7 mouse cellular contexts compared by ENCODE assay signal in genomic region chr11:88718766-88719595, GRCm38 (mm10). TPM values are rescaled to one million over a fixed set of nuclear protein-coding genes. Genes with fewer than 3 reads are reported as not detected.
DNase-seq lines count a peak whose midpoint lies in the region; ATAC-seq and TF ChIP-seq lines count a peak whose summit lies in the region.

No protein-coding gene starts in this region.

- 3% methylated on average over 38 of the region's 38 CpGs for WGBS in heart, embryonic 12.5 days
- 4% methylated on average over 38 of the region's 38 CpGs for WGBS in neural tube, embryonic 12.5 days

- no peaks in the 10 kb centered on the region for H3K27me3 ChIP-seq in testis, adult 2 months (ENCODE audit: control insufficient read depth, insufficient read depth, low read length)
- no peaks in the 10 kb centered on the region for H3K27me3 ChIP-seq in heart, embryonic 12.5 days (replicated peaks)
- no peaks in the 10 kb centered on the region for H3K27me3 ChIP-seq in neural tube, embryonic 12.5 days (replicated peaks)

- peak overlapping the region; percentile 5 for H3K27ac ChIP-seq in testis, adult 2 months (ENCODE audit: control insufficient read depth, insufficient read depth, low read depth, low read length)
- H3K27ac ChIP-seq in heart, embryonic 12.5 days (ENCODE audit: poor library complexity, severe bottlenecking) = peak overlapping the region; percentile 98
- H3K27ac ChIP-seq in neural tube, embryonic 12.5 days = peak overlapping the region; percentile 59

- ATAC-seq in heart, embryonic 12.5 days (ENCODE audit: insufficient number of reproducible peaks, low FRiP score) = peak; percentile 30
- peak; percentile 64 for ATAC-seq in neural tube, embryonic 12.5 days (ENCODE audit: low FRiP score, low read depth)

- H3K4me3 ChIP-seq in testis, adult 2 months (ENCODE audit: control insufficient read depth, low read depth, low read length) = peak overlapping the region; percentile 89
- H3K4me3 ChIP-seq in heart, embryonic 12.5 days = peak overlapping the region; percentile 100
- peak overlapping the region; percentile 98 for H3K4me3 ChIP-seq in neural tube, embryonic 12.5 days

- H3K9me3 ChIP-seq in heart, embryonic 12.5 days (replicated peaks) = no peaks in the 10 kb centered on the region
- no peaks in the 10 kb centered on the region for H3K9me3 ChIP-seq in neural tube, embryonic 12.5 days

- TF ChIP-seq POLR2A in testis, adult 2 months (IDR thresholded peaks at IDR 0.05; ENCODE audit: control insufficient read depth, low read depth, low read length) = peak; percentile 14

- H3K9ac ChIP-seq in heart, embryonic 12.5 days = peak overlapping the region; percentile 100
- peak overlapping the region; percentile 98 for H3K9ac ChIP-seq in neural tube, embryonic 12.5 days

- no peak for DNase-seq in testis, postnatal 14 days (ENCODE audit: low spot score)
- DNase-seq in c-Kit-negative CD71-positive TER-119-positive erythroid progenitor cells, embryonic 14.5 days (ENCODE audit: low read depth, low spot score) = peak; percentile 42
- peak; percentile 76 for DNase-seq in liver
- DNase-seq in cerebellum, adult 8-10 months = no peak

- H3K4me2 ChIP-seq in heart, embryonic 12.5 days = peak overlapping the region; percentile 91
- H3K4me2 ChIP-seq in neural tube, embryonic 12.5 days (replicated peaks) = peak overlapping the region; percentile 86

- peaks cover 15% of the 10 kb centered on the region for H3K4me1 ChIP-seq in testis, adult 2 months (ENCODE audit: control insufficient read depth, insufficient read depth, low read length)
- H3K4me1 ChIP-seq in heart, embryonic 12.5 days (replicated peaks) = peaks cover 46% of the 10 kb centered on the region
- peaks cover 45% of the 10 kb centered on the region for H3K4me1 ChIP-seq in neural tube, embryonic 12.5 days

- no peaks in the 10 kb centered on the region for H3K36me3 ChIP-seq in testis, adult 2 months (ENCODE audit: control insufficient read depth, insufficient read depth, low read length)
- H3K36me3 ChIP-seq in heart, embryonic 12.5 days = 0 out of 2 replicates have a peak, but pooled peaks cover 6% of the 10 kb centered on the region
- H3K36me3 ChIP-seq in neural tube, embryonic 12.5 days = no peaks in the 10 kb centered on the region

- TF ChIP-seq CTCF in testis, adult 2 months (IDR thresholded peaks at IDR 0.05; ENCODE audit: control insufficient read depth, insufficient read depth, insufficient replicate concordance, low read depth, low read length) = no peak

RNA-seq across cellular contexts. Expression of gene Msi2, which starts 0.7 kb away (rescaled TPM):
- 69.3 and 71.9 TPM in 2 replicates for polyA plus RNA-seq in testis, adult 2 months (2012; rRNA removed)
- 18.7 and 20.5 TPM in 2 replicates for polyA plus RNA-seq in heart, embryonic 12.5 days (2016; fragmentation: Nextera tagmentation; extraction: Ambion mirVana)
- polyA plus RNA-seq in neural tube, embryonic 12.5 days (2016; fragmentation: Nextera tagmentation; extraction: Ambion mirVana) = 27.9 and 37.7 TPM in 2 replicates

Comparison
In these comparisons a context has a peak if more than half of its experiments do, and no peak if none do; other contexts are left out.
1. H3K27ac ChIP-seq: peak in every context shown above with its lines; median percentile 98 in heart, embryonic 12.5 days; 59 in neural tube, embryonic 12.5 days; 5 in testis, adult 2 months.
2. DNase-seq: peak in c-Kit-negative CD71-positive TER-119-positive erythroid progenitor cells, embryonic 14.5 days (single experiment) and liver (single experiment); none in testis, postnatal 14 days (single experiment) and cerebellum, adult 8-10 months (single experiment).
3. Peak in every context shown above with its lines, with median percentiles within 50 percentile points of each other: H3K4me3 ChIP-seq.